Mouse (Mus musculus): ENCODE results near the gene Rora.

The Rora gene

GRCm38 (mm10) chr9:69371046-69371724 lies 717.6 kb downstream of the Rora start:
- DNase-seq, result peak; percentile 76 to 78

GRCm38 (mm10) chr9:69372871-69373270 lies 719.3 kb downstream of the Rora start:
- no peak for DNase-seq

GRCm38 (mm10) chr9:69376982-69377653 lies 723.5 kb downstream of the Rora start:
- no peak for DNase-seq

- no peak for DNase-seq
These were observed 724.1 kb downstream of the Rora start for GRCm38 (mm10) chr9:69377654-69378045.

GRCm38 (mm10) chr9:69380546-69380945 lies 727.0 kb downstream of the Rora start:
- peak; percentile 38 to 40 for DNase-seq

- DNase-seq, result no peak
These were observed 728.2 kb downstream of the Rora start for GRCm38 (mm10) chr9:69381741-69382140.

- DNase-seq, result no peak
These were observed 730.9 kb downstream of the Rora start for GRCm38 (mm10) chr9:69384475-69384874.

- DNase-seq, result no peak
These were observed 731.3 kb downstream of the Rora start for GRCm38 (mm10) chr9:69384905-69385304.

GRCm38 (mm10) chr9:69387296-69387695 lies 733.7 kb downstream of the Rora start:
- no peak for DNase-seq

- peak in 1 of 2 experiments; percentile 28 for DNase-seq
These were observed 737.0 kb downstream of the Rora start for GRCm38 (mm10) chr9:69390631-69391030.

- no peak for DNase-seq
These were observed 740.6 kb downstream of the Rora start for GRCm38 (mm10) chr9:69394234-69394633.

GRCm38 (mm10) chr9:69397432-69397759 lies 743.8 kb downstream of the Rora start:
- no peak for DNase-seq

GRCm38 (mm10) chr9:69397760-69398452 lies 744.3 kb downstream of the Rora start, which contains the start of gene Ice2:
Ice2 (plus strand) TSS chr9:69397906.
- peak; percentile 87 to 90 for DNase-seq

GRCm38 (mm10) chr9:69398453-69398850 lies 744.9 kb downstream of the Rora start:
- no peak for DNase-seq

- DNase-seq, result no peak
These were observed 751.1 kb downstream of the Rora start for GRCm38 (mm10) chr9:69404671-69405070.

- DNase-seq, result peak in 1 of 2 experiments; percentile 16
These were observed 765.9 kb downstream of the Rora start for GRCm38 (mm10) chr9:69419476-69419875.

- DNase-seq, result no peak
These were observed 776.9 kb downstream of the Rora start for GRCm38 (mm10) chr9:69430531-69430930.

- no peak for DNase-seq
These were observed 778.4 kb downstream of the Rora start for GRCm38 (mm10) chr9:69431863-69432555.

GRCm38 (mm10) chr9:69435194-69435593 lies 781.6 kb downstream of the Rora start:
- DNase-seq, result no peak

GRCm38 (mm10) chr9:69435662-69436061 lies 782.1 kb downstream of the Rora start:
- no peak for DNase-seq

All from cerebellum, postnatal 10 days (tissue).